Mouse (Mus musculus) left cerebral cortex, adult 2 months (tissue): ENCODE measurements around the gene Pdcl. TPM values are rescaled to one million over a fixed set of nuclear protein-coding genes. Genes with fewer than 3 reads are reported as not detected.

Experiments
- DNase-seq, 2 experiments: peaks; one replicate each; pipeline ENCODE4 v3.0.0; 2021 to 2022; ENCODE audit warnings: low spot score in 2 of 2, mixed read lengths in 1 of 2; ENCODE audit errors: extremely low spot score in 1 of 2
- H3K27ac ChIP-seq: fragments of 200-600 bp; 2 replicates; pipeline ENCODE4 v1.8.1; 2022
- H3K4me3 ChIP-seq: fragments of 200-600 bp; 2 replicates; pipeline ENCODE4 v1.8.1; 2022
- CTCF ChIP-seq: fragments of 200-600 bp; IDR thresholded peaks from 2 replicates; pipeline ENCODE4 v1.8.1; 2022; ENCODE audit warnings: antibody characterized with exemption, mild to moderate bottlenecking, moderate library complexity
- intact Hi-C: fragments of 180-260 bp; cut with DNase I; formaldehyde crosslinking; loops from one replicate; pipeline ENCODE4 v1.15.1; 2025
- total RNA-seq, 2 experiments: library from RNA; stranded (reverse); gene quantifications; 2 replicates each; pipeline ENCODE4 v1.2.3; 2021

Pdcl gene
- total RNA-seq, 2 experiments from 2014 or later: 25.3 TPM

DNA sequence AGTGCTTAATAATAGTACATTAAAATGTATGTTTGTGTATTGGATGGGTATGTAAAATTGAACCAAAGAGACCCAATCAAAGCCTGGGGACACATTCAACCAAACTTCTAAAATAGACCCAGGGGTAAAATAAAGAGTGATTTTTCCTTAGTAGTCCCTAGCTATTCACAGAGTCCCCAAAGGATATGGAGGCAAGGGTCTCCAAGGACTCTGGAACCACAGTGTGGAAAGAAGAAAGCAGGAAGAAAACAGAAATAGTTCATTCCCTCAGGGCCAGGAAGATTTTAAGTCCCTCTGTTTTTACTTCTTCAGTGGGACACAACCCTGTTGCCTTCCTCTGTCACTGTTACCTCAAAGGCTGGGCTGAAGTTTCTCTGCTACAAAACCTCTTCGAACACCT lies 32.9 kb downstream of the Pdcl start, which contains the start of gene Olfr368:
TSS of gene Olfr368 (plus strand) at position 301 of the 400 bp plus-strand sequence.
- no peak within 1 kb of the TSS for H3K4me3 ChIP-seq
- no peak for TF ChIP-seq CTCF
- intact Hi-C loops: no loop called here
- H3K27ac ChIP-seq: no peak within 1 kb of the TSS
- DNase-seq: no peak

Other genes with a start within 250 kb of the Pdcl start
- not detected for gene Olfr362, start 241.4 kb downstream of the Pdcl start, total RNA-seq
- gene Olfr364-ps1, start 220.0 kb downstream of the Pdcl start, total RNA-seq: not detected
- under 1 TPM in 1 of 2 experiments, not detected in 1; 0.09 TPM for gene Olfr365, start 171.1 kb downstream of the Pdcl start, total RNA-seq
- gene Olfr366, start 147.8 kb downstream of the Pdcl start, total RNA-seq: not detected
- not detected for gene Olfr368, start 32.8 kb downstream of the Pdcl start, total RNA-seq
- 10 to 100 TPM; 81.4 to 81.6 TPM for gene Rc3h2, start 63.6 kb upstream of the Pdcl start, total RNA-seq
- 10 to 100 TPM in 1 of 2 experiments, 1 to 10 TPM in 1; 9.2 to 11.4 TPM for gene Zbtb26, start 83.8 kb upstream of the Pdcl start, total RNA-seq
- gene Zbtb6, start 83.8 kb upstream of the Pdcl start, total RNA-seq: 10 to 100 TPM; 13.5 to 13.8 TPM
- 10 to 100 TPM; 89.1 to 92.2 TPM for gene Rabgap1, start 83.9 kb upstream of the Pdcl start, total RNA-seq
- 1 to 10 TPM; 5.6 to 5.7 TPM for gene Gpr21, start 157.0 kb upstream of the Pdcl start, total RNA-seq